Mouse (Mus musculus): ENCODE data around the gene Pxdn.

The Pxdn gene

DNA sequence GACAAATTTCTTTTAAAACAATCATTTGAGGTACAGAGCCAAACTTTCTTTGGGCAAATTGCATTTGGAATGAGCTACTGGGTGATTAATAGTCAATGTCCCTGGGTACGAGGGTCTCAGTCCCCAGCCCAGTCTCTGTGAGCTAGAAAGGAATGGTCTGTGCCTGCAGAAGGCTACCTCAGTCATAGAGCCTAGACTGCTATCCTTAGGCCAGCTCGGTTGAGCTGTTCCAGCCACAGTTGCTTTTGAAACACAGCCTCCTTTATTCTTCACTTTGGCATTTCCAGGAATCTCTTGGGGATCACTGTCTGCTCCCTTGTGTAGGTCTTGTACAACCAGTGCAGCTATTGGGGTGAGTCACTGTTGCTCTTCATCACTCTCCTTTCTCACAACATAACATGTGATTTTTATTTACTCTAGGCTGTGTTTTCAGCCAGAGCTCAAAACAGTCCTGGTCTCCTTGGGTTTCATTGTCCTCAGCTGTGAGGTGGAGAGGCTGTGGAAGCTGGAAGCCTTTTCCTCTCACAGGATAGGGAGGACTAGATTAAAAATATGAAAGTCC, 86.9 kb downstream of the Pxdn start:
- no peak for DNase-seq (ENCODE audit: low spot score)

DNA sequence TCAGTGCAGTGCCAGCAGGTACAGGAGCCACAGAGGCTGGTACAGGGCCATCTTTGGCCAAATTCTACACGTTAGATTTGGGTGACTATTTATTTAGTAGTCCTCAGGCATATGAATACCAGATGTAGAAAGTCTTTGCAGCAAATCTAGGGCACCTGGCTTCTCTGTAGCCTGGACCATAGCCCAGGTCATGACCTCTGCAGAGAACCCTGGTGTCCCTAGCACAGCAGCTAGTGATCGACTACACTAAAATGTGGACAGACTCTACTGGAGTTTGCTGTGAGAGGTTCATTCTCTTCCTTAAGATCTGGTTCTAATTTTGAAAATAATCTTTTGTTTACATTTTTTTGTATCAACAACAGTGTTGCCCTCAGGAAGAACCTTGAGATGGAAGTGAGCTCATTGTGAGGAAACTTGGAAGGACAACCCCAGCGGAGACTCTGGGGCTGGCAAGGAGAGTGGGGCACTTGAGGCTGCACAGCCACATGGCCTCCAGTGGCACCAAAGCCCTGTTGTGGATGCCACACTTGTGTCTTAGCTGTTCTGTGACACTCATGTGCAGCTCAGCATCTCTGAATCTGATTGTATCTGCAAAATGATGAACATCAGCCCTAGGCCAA, 90.4 kb downstream of the Pxdn start:
- no peak for DNase-seq (ENCODE audit: low spot score)

DNA sequence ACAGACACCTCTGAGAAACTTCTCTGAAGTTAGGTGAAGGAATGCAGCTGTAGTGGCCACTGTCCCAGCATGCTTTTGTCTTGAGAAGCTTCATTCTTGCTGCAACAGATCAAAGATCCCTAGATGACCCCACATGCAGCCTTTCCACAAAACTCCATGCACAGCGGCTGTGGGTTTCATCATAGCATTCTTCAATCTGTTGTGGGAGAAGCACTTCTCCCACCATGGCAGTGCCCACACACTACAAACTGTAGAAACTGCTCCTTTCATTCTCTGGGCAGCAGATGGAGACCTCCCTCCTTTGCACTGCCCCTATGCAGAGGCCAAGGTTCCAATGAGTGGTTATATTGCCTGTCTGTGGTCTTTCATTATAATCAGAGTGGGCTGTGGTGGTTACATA, 91.7 kb downstream of the Pxdn start:
- DNase-seq (ENCODE audit: low spot score) = no peak

DNA sequence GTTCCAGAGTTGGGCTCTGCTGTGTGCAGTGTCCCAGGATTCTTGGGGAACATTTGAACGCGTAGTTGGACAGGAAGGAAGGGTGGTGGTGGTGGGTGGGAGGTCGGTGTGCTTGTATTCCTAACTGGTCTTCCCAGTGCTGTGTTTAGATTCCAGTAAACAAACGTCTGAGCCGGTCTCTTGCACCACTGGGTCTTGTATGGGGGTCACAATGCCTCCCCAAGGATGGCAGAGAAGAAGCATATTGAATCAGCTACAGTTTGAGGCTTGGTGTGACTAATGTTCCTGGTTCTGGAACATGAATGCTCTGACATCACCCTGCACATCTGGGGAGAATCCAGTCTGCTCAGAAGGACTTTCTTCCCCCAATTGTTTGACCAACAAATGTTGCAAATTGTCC, 93.2 kb downstream of the Pxdn start:
- DNase-seq (ENCODE audit: low spot score) = no peak

DNA sequence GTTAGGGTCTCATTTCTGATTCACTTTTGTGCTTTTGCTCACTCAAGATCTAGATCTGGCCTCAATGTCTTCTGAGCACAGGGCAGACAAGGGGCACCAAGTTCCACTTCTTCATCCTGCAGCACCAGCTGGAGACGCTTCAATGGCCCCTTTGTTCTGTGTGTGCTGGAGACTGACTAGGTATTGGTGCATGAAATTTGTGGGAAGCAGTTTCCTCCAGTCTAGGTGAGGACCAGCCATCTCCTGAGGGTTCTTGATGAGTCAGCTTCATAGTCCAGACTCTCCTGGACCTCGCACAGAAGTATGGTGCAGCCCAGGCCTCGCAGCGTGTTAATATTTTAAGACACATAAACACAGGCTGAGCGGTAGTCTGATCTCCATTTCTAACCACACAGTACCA, 97.3 kb downstream of the Pxdn start:
- DNase-seq (ENCODE audit: low spot score) = no peak

DNA sequence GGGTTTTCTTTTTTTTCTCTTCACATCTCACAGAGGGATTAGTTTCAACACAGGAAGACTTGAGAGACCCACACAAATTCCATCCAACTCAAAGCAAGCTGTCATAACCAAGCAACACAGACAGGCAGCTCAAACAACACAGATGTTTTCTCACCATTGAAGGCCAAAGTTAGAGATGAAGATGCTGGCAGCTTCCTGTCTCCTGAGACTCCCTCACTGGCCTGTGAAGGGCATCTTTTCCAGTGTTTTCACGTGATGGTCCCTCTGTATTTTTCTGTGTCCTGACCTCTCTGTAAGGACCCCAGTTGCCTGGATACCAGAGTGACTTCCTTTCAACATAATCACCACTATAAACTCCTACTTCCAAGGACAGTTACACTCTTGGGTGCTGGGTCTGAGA, 98.0 kb downstream of the Pxdn start:
- DNase-seq (ENCODE audit: low spot score) = no peak

DNA sequence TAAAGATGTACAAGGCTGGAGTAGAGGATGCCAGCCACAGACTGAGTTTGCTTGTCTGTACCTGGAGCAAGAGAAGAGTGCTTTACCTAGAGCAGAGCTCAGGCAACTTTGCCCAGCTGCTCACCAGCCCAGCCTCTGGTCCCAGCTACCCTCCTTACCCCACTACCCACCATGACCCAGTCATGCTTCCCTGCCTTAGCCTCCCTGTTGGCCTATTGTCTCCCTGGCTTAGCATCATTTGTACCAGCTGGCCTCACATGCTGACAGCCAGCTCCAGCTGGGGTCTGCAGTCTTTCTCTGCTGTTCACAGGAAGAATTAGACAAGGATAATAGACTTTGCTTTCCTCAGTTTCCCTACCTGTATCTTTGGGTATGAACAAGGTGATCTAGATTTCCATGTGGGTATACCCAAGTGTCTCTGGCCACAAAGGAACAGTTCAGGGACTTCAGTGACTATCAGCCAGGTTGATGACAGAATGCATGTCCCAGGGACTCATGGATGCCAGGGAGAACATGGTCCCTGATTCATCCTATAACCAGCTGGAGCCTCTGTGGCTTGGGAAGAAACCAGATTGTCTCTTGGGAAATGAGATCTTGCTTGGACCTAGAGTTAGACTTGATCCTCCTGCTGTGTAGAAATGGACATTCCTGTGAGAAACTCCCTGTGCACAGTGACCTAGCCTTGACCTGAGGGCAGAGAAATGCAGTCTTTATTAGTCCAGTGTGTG, 98.6 kb downstream of the Pxdn start:
- no peak for DNase-seq (ENCODE audit: low spot score)

DNA sequence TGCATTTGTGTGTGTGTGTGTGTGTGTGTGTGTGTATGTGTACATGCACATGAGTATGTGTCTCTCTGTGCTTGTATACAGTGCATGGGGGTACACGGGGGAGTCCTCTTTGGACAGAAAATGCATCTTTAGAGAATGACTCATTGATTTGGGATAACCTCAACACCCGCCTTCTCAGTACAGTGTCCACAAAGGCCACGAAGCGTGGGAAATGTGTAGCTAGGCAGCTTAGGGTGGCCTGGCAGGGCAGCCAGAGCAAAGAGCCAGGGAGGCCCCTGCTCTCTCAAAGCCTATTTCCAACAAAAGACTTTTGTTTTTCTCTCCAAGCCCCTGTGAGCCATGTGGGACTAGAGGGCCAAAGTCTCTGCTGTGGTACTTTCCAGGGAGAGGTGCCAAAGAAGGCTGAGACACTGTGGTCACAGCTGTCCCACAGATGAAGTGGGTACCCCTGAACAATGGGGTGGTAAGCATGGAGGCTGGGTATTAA, 99.2 kb downstream of the Pxdn start:
- no peak for DNase-seq (ENCODE audit: low spot score)

DNA sequence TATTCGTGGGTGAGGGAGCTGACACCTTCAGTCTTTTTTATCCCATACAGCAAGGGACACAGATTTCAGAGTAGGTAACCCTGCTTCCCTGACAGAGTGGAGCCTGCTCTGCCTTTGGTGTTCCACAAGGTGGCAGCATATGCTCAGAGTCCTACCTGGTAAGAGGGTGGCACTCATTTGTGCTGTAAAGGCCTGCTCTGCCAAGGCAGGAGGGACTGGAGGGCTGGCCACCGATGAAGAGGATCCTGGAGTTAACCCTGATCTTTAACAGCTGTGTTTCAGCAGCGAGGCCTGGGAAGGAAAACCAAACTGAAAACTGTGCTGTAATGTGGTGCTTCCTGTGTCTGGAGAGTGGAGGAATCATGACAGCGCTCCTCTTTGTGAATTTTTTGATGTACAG, 102.2 kb downstream of the Pxdn start:
- peak; percentile 69 for DNase-seq (ENCODE audit: low spot score)

DNA sequence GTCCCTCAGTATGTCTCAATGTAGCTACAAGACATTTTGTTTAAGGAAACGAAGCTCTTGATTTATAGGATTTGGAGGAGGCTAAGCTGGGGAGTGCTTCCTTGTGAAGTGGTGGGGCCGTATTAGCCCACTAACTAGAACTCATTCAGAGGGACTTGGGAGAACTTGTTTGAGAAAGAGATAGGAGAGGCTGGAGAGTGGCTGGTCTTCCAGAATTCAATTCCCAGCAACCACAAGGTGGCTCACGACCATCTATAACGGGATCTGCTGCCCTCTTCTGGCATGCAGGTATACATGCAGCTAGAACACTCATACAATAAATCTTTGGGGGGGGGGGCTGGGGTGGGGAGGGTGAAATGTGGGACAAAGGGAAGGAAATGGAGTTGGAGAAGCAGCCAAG, 102.7 kb downstream of the Pxdn start:
- peak; percentile 74 for DNase-seq (ENCODE audit: low spot score)

DNA sequence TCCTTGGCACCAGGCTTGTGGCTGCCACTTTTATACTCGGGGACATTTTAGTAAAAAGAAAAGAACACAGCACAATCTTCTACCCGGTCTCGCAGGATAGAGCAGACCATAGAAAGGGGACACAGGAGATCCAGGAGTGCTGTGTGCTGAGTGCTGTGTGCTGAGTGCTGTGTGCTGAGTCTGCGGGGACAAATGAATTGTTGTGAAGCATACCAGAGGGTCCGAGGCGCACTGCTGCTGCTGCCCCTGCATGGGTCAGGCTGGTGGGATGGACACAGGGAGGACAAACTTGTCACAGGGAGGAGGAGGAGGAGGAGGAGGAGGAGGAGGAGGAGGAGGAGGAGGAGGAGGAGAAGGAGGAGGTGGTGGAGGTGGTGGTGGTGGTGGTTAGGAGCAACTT, 111.4 kb downstream of the Pxdn start:
- no peak for DNase-seq (ENCODE audit: low spot score)

DNA sequence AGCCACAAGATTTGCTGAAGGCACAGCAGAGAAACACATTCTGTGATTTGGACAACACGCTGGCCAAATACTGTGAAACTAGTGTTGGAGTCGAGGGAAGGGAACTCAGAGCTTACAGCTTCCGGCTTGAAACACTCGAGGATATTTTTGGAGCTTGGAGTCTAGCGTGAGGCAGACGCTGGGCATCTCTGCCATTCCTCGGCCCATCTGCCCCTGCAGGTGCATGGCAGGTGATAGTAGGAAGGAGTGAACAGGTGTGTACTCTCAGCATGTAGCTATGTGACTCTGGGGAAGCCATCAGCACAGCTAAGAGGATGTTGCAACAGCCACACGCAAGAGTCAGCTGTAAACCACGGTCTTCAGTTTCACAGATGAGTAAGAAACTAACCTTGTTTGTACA, 112.4 kb downstream of the Pxdn start:
- no peak for DNase-seq (ENCODE audit: low spot score)

DNA sequence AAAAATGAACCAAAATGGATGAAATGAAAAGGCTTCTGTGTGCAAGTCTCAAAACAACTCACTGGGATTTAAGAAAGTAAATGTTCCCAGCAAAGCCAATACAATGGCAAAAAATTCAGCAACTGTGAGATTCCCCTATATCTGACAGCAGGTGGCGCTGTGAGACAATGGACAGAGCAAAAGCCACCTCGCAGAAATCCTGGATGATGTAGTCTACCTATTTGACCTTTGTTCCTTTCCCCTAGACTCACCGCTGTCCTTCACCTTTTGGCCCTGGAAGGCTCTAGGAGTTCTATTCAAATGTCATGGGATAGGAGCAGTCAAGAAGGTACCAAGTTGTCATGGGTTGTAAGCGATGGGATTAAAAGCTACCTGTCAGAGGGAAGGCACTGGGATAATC, 112.8 kb downstream of the Pxdn start:
- DNase-seq (ENCODE audit: low spot score) = peak; percentile 81

DNA sequence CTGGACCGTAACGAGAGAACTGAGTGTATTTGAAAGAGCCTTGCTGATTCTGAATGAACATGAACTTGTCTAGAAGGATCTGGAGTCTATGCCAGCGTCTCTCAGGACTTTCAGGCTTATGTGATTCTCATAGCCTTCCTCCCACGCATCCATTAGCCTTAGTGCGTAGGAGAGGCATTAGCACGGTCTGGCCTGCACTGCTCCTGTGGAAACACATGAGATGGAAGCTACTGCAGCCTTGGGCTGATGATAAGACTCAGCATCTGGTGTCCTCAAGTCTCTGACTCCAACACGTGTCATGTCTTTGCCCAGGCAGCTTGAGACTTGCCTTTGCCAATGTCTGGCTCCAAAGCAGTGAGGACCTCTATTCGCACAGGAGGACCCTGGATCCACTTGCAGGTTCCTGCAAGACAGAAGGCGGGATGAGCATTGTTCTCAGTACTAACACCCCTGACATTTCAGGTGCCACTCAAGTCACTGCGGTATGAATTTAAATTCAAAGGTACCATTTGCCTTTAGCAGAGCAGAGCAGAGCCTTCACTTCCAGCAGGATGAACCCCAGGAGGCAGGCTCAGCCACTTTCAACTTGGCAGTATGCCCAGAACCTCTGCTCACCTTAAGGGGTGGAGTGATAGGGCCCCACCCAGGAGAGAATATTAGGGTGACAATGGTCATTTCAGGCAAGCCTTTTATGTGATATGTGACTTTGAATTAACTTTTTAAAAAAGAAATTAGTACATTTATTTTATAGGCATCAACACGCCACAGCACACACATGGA, 117.5 kb downstream of the Pxdn start:
- DNase-seq (ENCODE audit: low spot score) = no peak

DNA sequence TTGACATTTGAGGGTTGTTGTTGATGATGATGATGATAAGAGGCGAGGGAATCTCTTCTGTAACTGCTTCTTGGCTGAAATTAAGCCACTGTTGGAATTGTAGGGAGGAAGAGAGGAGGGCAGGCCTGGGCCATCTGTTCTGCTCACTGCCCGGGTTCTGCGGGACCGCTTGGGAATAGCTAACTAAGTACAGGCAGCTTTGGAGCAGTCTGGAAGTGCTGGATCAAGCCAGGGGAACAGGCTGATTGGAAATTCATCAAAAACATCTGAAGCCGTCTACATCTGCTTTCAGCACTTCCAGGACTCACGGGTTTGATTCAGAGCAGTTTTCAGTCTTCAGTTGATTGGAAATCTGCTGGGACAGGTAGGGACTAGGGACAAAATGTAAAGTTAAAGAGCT, 120.6 kb downstream of the Pxdn start:
- no peak for DNase-seq (ENCODE audit: low spot score)

DNA sequence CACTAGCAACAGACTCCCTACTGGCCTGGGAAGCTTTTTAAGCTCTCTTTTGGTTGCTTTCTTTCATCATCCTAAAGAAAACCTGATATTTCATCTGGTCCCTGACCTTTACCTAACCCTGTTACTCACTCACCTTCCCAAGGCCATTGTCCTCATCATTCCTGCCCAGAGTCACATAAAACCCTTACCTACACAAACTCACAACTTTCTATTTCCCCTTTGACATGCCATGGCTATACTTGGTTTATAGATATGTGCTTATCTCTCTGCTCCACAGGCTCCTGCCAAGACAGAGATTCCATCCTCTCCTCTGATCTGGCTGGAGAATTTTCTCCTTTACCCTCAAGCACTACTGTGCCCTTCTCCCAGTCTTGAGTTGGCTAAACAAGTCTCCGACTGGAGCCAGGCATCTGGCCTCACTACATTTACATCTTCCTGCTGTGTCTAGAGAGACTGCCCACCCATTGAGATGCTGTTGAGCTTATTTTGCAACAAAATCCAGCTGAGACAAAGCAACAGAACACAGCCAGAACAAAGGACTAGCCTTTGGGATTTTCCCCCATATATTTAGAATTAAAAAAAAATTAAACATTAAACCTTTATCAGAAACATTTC, 124.2 kb downstream of the Pxdn start:
- DNase-seq (ENCODE audit: low spot score) = no peak

DNA sequence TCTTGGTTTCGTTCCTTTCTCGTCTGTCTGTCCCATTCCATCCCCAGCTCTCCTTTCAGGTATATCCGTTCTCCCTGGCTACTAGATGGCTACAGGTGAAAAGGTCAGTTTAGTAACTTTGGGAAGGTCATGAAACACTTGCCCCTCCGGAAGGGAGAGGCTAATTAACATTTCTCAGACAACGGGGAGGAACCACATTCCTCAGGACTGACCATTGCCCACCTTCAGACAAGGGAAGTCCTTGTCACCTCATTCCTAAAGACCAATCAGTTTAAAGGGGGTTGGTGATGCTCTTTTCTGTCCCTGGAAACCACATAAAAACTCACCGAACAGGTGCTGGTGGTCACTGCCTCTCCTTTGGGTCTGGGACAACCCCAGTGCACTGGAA, 124.7 kb downstream of the Pxdn start:
- no peak for DNase-seq (ENCODE audit: low spot score)

All from embryo, embryonic 10.5 days (tissue).